Mouse (Mus musculus) cerebellum, adult 2 months (tissue): ENCODE measurements around the gene Kcnj6.

Experiments used
- CTCF ChIP-seq: fragments of 200-500 bp; IDR thresholded peaks from 2 replicates; pipeline ENCODE4 v1.5.1; 2011; ENCODE audit warnings: low read depth, mild to moderate bottlenecking, control low read depth, low read length, moderate library complexity, borderline replicate concordance; ENCODE audit not compliant: insufficient read depth
- POLR2A ChIP-seq: fragments of 200-500 bp; IDR thresholded peaks from 2 replicates; pipeline ENCODE4 v1.6.1; 2011; ENCODE audit warnings: low read length, control low read depth, borderline replicate concordance; ENCODE audit not compliant: insufficient read depth

DNA sequence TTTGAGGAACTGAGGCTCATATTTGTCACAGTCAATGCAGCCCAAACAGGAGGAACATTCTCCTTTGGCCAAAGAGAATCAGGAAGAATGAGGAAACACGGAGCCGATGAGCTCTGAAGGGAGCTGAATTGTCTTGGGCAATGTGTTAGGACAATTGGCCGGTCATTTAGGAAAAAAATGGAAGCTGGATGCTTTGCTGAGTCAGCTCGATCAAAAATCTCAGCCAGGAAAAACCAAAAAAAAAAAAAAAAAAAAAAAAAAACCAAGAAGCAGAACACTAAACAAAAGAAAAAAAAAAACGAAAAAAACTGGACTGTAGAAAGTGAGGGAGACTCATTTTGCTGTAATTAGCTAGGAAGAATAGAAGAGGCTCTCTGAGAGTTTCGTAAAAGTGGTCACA, 200.1 kb downstream of the Kcnj6 start:
- TF ChIP-seq CTCF (no peak), POLR2A (no peak)
